Mouse (Mus musculus) MEL (cell line): ENCODE measurements around the gene Immp2l. TPM values are rescaled to one million over a fixed set of nuclear protein-coding genes. Genes with fewer than 3 reads are reported as not detected.

Source experiments
- DNase-seq: peaks from one replicate; pipeline ENCODE4 v3.0.0; 2011; ENCODE audit warnings: low read depth, low spot score
- H3K27ac ChIP-seq: 2 replicates; pipeline ENCODE4 v1.5.1; 2012; ENCODE audit warnings: low read depth, mild to moderate bottlenecking, control low read depth, low read length, moderate library complexity; ENCODE audit not compliant: control insufficient read depth
- H3K27me3 ChIP-seq, 2 experiments: fragments of 150-350 bp in 1 of 2; sonication (generic) in 1 of 2; 2 replicates each; pipeline ENCODE4 v1.6.1; 2012; ENCODE audit warnings: low read length in 2 of 2, mild to moderate bottlenecking in 2 of 2, improper control_type of control experiment in 1 of 2, moderate library complexity in 1 of 2; ENCODE audit not compliant: insufficient read depth in 2 of 2, control insufficient read depth in 1 of 2
- H3K36me3 ChIP-seq, 2 experiments: 2 replicates each; pipeline ENCODE4 v1.6.1; 2012 to 2014; ENCODE audit warnings: low read length in 2 of 2, improper control_type of control experiment in 1 of 2, inconsistent platforms in 1 of 2, mild to moderate bottlenecking in 1 of 2; ENCODE audit not compliant: insufficient read depth in 2 of 2, control insufficient read depth in 1 of 2
- H3K4me1 ChIP-seq, 2 experiments: fragments of 150-350 bp in 1 of 2; sonication (generic) in 1 of 2; 2 replicates each; pipeline ENCODE4 v1.6.1; 2012; ENCODE audit warnings: low read length in 2 of 2, improper control_type of control experiment in 1 of 2, mild to moderate bottlenecking in 1 of 2; ENCODE audit not compliant: insufficient read depth in 2 of 2, control insufficient read depth in 1 of 2
- H3K4me3 ChIP-seq, 2 experiments: fragments of 150-350 bp in 1 of 2; sonication (generic) in 1 of 2; 2 replicates each; pipeline ENCODE4 v1.5.1; 2012; ENCODE audit warnings: low read depth in 2 of 2, low read length in 2 of 2, mild to moderate bottlenecking in 2 of 2, moderate library complexity in 2 of 2, control low read depth in 1 of 2, improper control_type of control experiment in 1 of 2; ENCODE audit not compliant: control insufficient read depth in 1 of 2, insufficient read depth in 1 of 2
- H3K79me2 ChIP-seq: 2 replicates; pipeline ENCODE4 v1.6.1; 2012; ENCODE audit warnings: mild to moderate bottlenecking, low read length, moderate library complexity; ENCODE audit not compliant: control insufficient read depth, poor library complexity, insufficient read depth
- H3K9ac ChIP-seq: 2 replicates; pipeline ENCODE4 v1.6.1; 2012; ENCODE audit warnings: low read depth, mild to moderate bottlenecking, control low read depth, low read length, moderate library complexity; ENCODE audit not compliant: control insufficient read depth, poor library complexity, severe bottlenecking
- H3K9me3 ChIP-seq: fragments of 150-350 bp; sonication (generic); replicated peaks from 2 replicates; pipeline ENCODE4 v1.6.1; 2012; ENCODE audit warnings: mild to moderate bottlenecking, low read length, improper control_type of control experiment, moderate library complexity; ENCODE audit not compliant: insufficient read depth
- CHD2 ChIP-seq: IDR thresholded peaks from 2 replicates; pipeline ENCODE4 v1.6.1; 2011; ENCODE audit warnings: low read length, improper control_type of control experiment
- CTCF ChIP-seq, 3 experiments: IDR thresholded peaks in 2 of 3; conservative IDR thresholded peaks in 1 of 3; 2 replicates each; pipeline ENCODE4 v1.5.1; 2011 to 2012; ENCODE audit warnings: low read length in 3 of 3, low read depth in 2 of 3, mild to moderate bottlenecking in 2 of 3, improper control_type of control experiment in 1 of 3, inconsistent platforms in 1 of 3, mixed read lengths in 1 of 3, moderate library complexity in 1 of 3; ENCODE audit not compliant: control insufficient read depth in 1 of 3, insufficient read depth in 1 of 3, poor library complexity in 1 of 3, severe bottlenecking in 1 of 3
- E2F4 ChIP-seq: IDR thresholded peaks from 2 replicates; pipeline ENCODE4 v1.6.1; 2011; ENCODE audit warnings: low read depth, low read length, improper control_type of control experiment, borderline replicate concordance
- EP300 ChIP-seq, 2 experiments: IDR thresholded peaks; 2 replicates each; pipeline ENCODE4 v1.6.1; 2011; ENCODE audit warnings: improper control_type of control experiment in 2 of 2, low read length in 2 of 2, low read depth in 1 of 2, mild to moderate bottlenecking in 1 of 2
- HCFC1 ChIP-seq: IDR thresholded peaks from 2 replicates; pipeline ENCODE4 v1.6.1; 2012; ENCODE audit warnings: low read depth, mild to moderate bottlenecking, inconsistent platforms, low read length, improper control_type of control experiment, moderate library complexity
- KAT2A ChIP-seq: conservative IDR thresholded peaks from 2 replicates; pipeline ENCODE4 v1.6.1; 2012; ENCODE audit warnings: low read depth, low read length, improper control_type of control experiment, inconsistent platforms
- MAFK ChIP-seq: IDR thresholded peaks from 2 replicates; pipeline ENCODE4 v1.6.1; 2011; ENCODE audit warnings: low read depth, mild to moderate bottlenecking, low read length, improper control_type of control experiment, borderline replicate concordance
- MAX ChIP-seq: IDR thresholded peaks from 2 replicates; pipeline ENCODE4 v1.6.1; 2011; ENCODE audit warnings: low read length, improper control_type of control experiment
- MEF2A ChIP-seq: IDR thresholded peaks from 2 replicates; pipeline ENCODE4 v1.6.1; 2014; ENCODE audit warnings: low read depth, mild to moderate bottlenecking, inconsistent platforms, low read length, improper control_type of control experiment; ENCODE audit not compliant: poor library complexity, insufficient replicate concordance, severe bottlenecking; ENCODE audit errors: extremely low read depth
- MXI1 ChIP-seq: IDR thresholded peaks from 2 replicates; pipeline ENCODE4 v1.6.1; 2011; ENCODE audit warnings: mild to moderate bottlenecking, low read depth, low read length, improper control_type of control experiment
- MYB ChIP-seq: IDR thresholded peaks from 2 replicates; pipeline ENCODE4 v1.6.1; 2011; ENCODE audit warnings: mild to moderate bottlenecking, low read depth, low read length, improper control_type of control experiment
- NELFE ChIP-seq: IDR thresholded peaks from 2 replicates; pipeline ENCODE4 v1.6.1; 2011; ENCODE audit warnings: low read depth, low read length, improper control_type of control experiment
- NRF1 ChIP-seq: IDR thresholded peaks from 2 replicates; pipeline ENCODE4 v1.6.1; 2014; ENCODE audit warnings: low read depth, mild to moderate bottlenecking, inconsistent platforms, low read length, improper control_type of control experiment, moderate library complexity; ENCODE audit not compliant: poor library complexity, insufficient read depth, severe bottlenecking
- POLR2A ChIP-seq, 2 experiments: IDR thresholded peaks; 2 replicates each; pipeline ENCODE4 v1.6.1; 2011 to 2012; ENCODE audit warnings: low read length in 2 of 2, mild to moderate bottlenecking in 2 of 2, control low read depth in 1 of 2, improper control_type of control experiment in 1 of 2, low read depth in 1 of 2, moderate library complexity in 1 of 2; ENCODE audit not compliant: control insufficient read depth in 1 of 2, insufficient read depth in 1 of 2, poor library complexity in 1 of 2
- POLR2AphosphoS5 ChIP-seq: IDR thresholded peaks from 2 replicates; pipeline ENCODE4 v1.6.1; 2012; ENCODE audit warnings: low read depth, borderline replicate concordance, mild to moderate bottlenecking, inconsistent platforms, low read length, moderate library complexity, mixed read lengths
- RAD21 ChIP-seq: IDR thresholded peaks from 2 replicates; pipeline ENCODE4 v1.6.1; 2011; ENCODE audit warnings: mild to moderate bottlenecking, low read depth, low read length, improper control_type of control experiment
- RCOR1 ChIP-seq: IDR thresholded peaks from 2 replicates; pipeline ENCODE4 v1.6.1; 2012; ENCODE audit warnings: low read depth, mild to moderate bottlenecking, inconsistent platforms, low read length, improper control_type of control experiment
- SIN3A ChIP-seq: IDR thresholded peaks from 2 replicates; pipeline ENCODE4 v1.6.1; 2012; ENCODE audit warnings: low read length, improper control_type of control experiment, inconsistent platforms
- SMC3 ChIP-seq: IDR thresholded peaks from 2 replicates; pipeline ENCODE4 v1.6.1; 2011; ENCODE audit warnings: low read depth, low read length, improper control_type of control experiment
- TAL1 ChIP-seq: IDR thresholded peaks from 2 replicates; pipeline ENCODE4 v1.6.1; 2012; ENCODE audit warnings: mild to moderate bottlenecking, inconsistent platforms, low read length, moderate library complexity, mixed read lengths
- TBP ChIP-seq: IDR thresholded peaks from 2 replicates; pipeline ENCODE4 v1.8.0; 2011; ENCODE audit warnings: low read depth, low read length, improper control_type of control experiment
- TCF12 ChIP-seq: IDR thresholded peaks from 2 replicates; pipeline ENCODE4 v1.6.1; 2014; ENCODE audit warnings: low read depth, mild to moderate bottlenecking, inconsistent platforms, low read length, improper control_type of control experiment, moderate library complexity
- UBTF ChIP-seq: IDR thresholded peaks from 2 replicates; pipeline ENCODE4 v1.6.1; 2012; ENCODE audit warnings: low read depth, mild to moderate bottlenecking, inconsistent platforms, low read length, improper control_type of control experiment, moderate library complexity, borderline replicate concordance; ENCODE audit not compliant: insufficient read depth
- USF2 ChIP-seq, 2 experiments: IDR thresholded peaks; 2 replicates each; pipeline ENCODE4 v1.6.1; 2011 to 2012; ENCODE audit warnings: improper control_type of control experiment in 2 of 2, low read length in 2 of 2, borderline replicate concordance in 1 of 2, inconsistent platforms in 1 of 2, low read depth in 1 of 2, mild to moderate bottlenecking in 1 of 2; ENCODE audit not compliant: insufficient read depth in 1 of 2
- ZC3H11A ChIP-seq: IDR thresholded peaks from 2 replicates; pipeline ENCODE4 v1.6.1; 2012; ENCODE audit warnings: low read depth, mild to moderate bottlenecking, inconsistent platforms, low read length, improper control_type of control experiment
- ZKSCAN1 ChIP-seq: IDR thresholded peaks from 2 replicates; pipeline ENCODE4 v1.6.1; 2012; ENCODE audit warnings: low read depth, mild to moderate bottlenecking, inconsistent platforms, low read length, improper control_type of control experiment, moderate library complexity
- ZNF384 ChIP-seq: IDR thresholded peaks from 2 replicates; pipeline ENCODE4 v1.6.1; 2012; ENCODE audit warnings: low read depth, mild to moderate bottlenecking, inconsistent platforms, low read length, improper control_type of control experiment
- polyA plus RNA-seq, 2 experiments: library from polyadenylated mRNA; stranded (reverse) in 1 of 2; unstranded in 1 of 2; fragments of >175 nt in 1 of 2; fragments of >200 nt in 1 of 2; gene quantifications; 2 replicates each; pipeline versions ENCODE4 v1.2.1 to v1.2.4; 2012; ENCODE audit warnings: low replicate concordance in 2 of 2, low read depth in 1 of 2; ENCODE audit not compliant: insufficient read length in 2 of 2, insufficient read depth in 1 of 2, missing spikeins in 1 of 2
- total RNA-seq: library from RNA; depleted of rRNA; stranded (reverse); fragments of 300-350 nt; gene quantifications from 2 replicates; pipeline ENCODE4 v1.2.3, GENCODE M21; 2012

Gene Immp2l
- total and polyA plus RNA-seq, 3 experiments, result 4.0 to 5.0 TPM; not detected in 1

- TF ChIP-seq MXI1, result no peak
- TF ChIP-seq KAT2A, result no peak
- TF ChIP-seq SIN3A, result no peak
- TF ChIP-seq HCFC1, result no peak
- no peak for TF ChIP-seq POLR2AphosphoS5
- no peak for TF ChIP-seq EP300 (IDR thresholded peaks at IDR 0.05; ENCODE audit: low read depth in 1 of 2, low read length in 2 of 2)
- TF ChIP-seq MEF2A, result no peak
- TF ChIP-seq MYB, result no peak
- TF ChIP-seq ZKSCAN1, result no peak
- TF ChIP-seq NRF1, result no peak
- TF ChIP-seq TAL1, result no peak
- TF ChIP-seq MAFK, result no peak
- TF ChIP-seq USF2 (IDR thresholded peaks at IDR 0.05; ENCODE audit: borderline replicate concordance in 1 of 2, insufficient read depth in 1 of 2, low read depth in 1 of 2, low read length in 2 of 2), result no peak
- no peak for TF ChIP-seq POLR2A (IDR thresholded peaks at IDR 0.05; ENCODE audit: control insufficient read depth in 1 of 2, insufficient read depth in 1 of 2, low read depth in 1 of 2, low read length in 2 of 2, poor library complexity in 1 of 2)
- no peak for TF ChIP-seq TBP
- TF ChIP-seq ZNF384, result no peak
- no peak for TF ChIP-seq CHD2
- no peak for DNase-seq
- Histone ChIP-seq H3K4me3 (no peak overlapping the region), H3K27me3 (no peaks in the 10 kb centered on the region), H3K9ac (no peak overlapping the region), H3K79me2 (no peaks in the 10 kb centered on the region), H3K9me3 (no peaks in the 10 kb centered on the region), H3K27ac (no peak overlapping the region), H3K36me3 (no peaks in the 10 kb centered on the region), H3K4me1 (no peaks in the 10 kb centered on the region)
Measured at GRCm38 (mm10) chr12:41394231-41394630, 370.3 kb downstream of the Immp2l start.

- Histone ChIP-seq H3K9ac (no peak overlapping the region), H3K79me2 (no peaks in the 10 kb centered on the region), H3K27ac (no peak overlapping the region), H3K27me3 (no peaks in the 10 kb centered on the region), H3K4me3 (no peak overlapping the region), H3K9me3 (no peaks in the 10 kb centered on the region), H3K4me1 (no peaks in the 10 kb centered on the region), H3K36me3 (no peaks in the 10 kb centered on the region)
- DNase-seq, result no peak
- TF ChIP-seq RCOR1 (no peak), UBTF (no peak), CHD2 (no peak), POLR2AphosphoS5 (no peak), NRF1 (no peak), MYB (no peak), CTCF (IDR thresholded peaks at IDR 0.05 in 2 of 3, conservative IDR thresholded peaks at IDR 0.05 in 1 of 3; ENCODE audit: control insufficient read depth in 1 of 3, insufficient read depth in 1 of 3, low read depth in 2 of 3, low read length in 3 of 3, poor library complexity in 1 of 3, severe bottlenecking in 1 of 3) (no peak), ZC3H11A (no peak), NELFE (no peak), SMC3 (no peak), MAX (no peak), RAD21 (no peak), E2F4 (no peak), MAFK (no peak), TAL1 (no peak), TCF12 (no peak), KAT2A (no peak), MEF2A (no peak)
Measured at GRCm38 (mm10) chr12:41401136-41401535, 377.2 kb downstream of the Immp2l start.
